Mouse (Mus musculus): ENCODE results near the gene Gpr12. TPM values are rescaled to one million over a fixed set of nuclear protein-coding genes. Genes with fewer than 3 reads are reported as not detected.
A peak's percentile ranks its signal among the peaks of the same experiment; 100 is the strongest.
"Not testable (repeated sequence)": the region's sequence is repeated elsewhere in the genome, so short reads cannot be mapped to it uniquely, and the experiment has no call there.

Gene Gpr12
- polyA plus RNA-seq, 1 experiment from 2014 or later = 1.2 TPM

DNA sequence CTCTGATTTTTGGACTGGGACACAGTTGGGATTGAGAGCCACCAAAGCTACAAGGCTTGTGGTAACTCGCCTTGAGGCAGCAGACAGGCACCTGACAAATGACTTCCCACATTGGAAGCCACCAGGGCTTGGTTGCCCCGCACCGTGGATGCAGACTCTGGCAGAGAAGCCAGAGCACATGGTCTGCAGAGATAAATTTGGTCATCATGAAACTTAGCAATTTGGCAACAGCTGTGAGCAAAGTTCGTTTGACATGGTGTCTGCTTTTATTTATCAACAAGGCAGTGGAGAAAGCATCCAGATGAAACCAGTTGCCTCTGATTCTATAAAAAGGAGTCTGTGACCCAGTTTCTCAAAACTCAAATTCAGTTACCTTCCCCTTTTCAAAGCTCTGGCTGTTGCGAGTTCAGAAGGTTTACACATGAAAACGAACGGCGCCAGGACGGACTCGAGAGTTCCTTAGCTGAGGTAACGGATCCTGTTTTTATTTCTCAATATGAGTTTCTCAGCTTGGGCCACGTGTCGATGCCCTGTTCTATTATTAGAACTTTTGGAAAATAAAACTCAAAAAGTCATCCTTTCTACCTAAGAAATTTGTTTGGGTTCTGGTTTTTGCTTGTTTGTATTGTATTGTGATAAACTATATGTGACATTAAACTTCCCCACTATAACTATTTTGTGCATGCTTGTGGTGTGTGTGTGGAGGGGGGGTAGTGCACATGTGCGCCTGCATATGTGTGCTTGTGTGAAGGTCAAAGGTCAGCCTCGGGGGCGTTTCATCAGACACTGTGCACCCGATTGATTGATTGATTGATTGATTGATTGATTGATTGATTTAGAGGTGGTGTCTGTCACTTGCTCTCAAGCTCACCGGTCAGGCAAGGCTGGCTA is 11.8 kb upstream of the Gpr12 start:
- H3K9ac ChIP-seq (ENCODE audit: low read length) = no peak overlapping the region
- no peaks in the 10 kb centered on the region; the same call in 1 of the 2 replicates for H3K9me3 ChIP-seq (ENCODE audit: control insufficient read depth, low read length)
- DNase-seq (ENCODE audit: low spot score) (no peak), ATAC-seq (ENCODE audit: insufficient read depth, low FRiP score, low TSS enrichment) (no peak)
- H3K4me2 ChIP-seq (ENCODE audit: low read depth) = no peak overlapping the region
- H3K27ac ChIP-seq (ENCODE audit: low read depth, low read length) = no peak overlapping the region
- no peak overlapping the region for H3K4me3 ChIP-seq (ENCODE audit: low read depth, low read length)
- 80% methylated on average over 18 of the region's 18 CpGs for WGBS
- H3K27me3 ChIP-seq (ENCODE audit: control insufficient read depth, insufficient read depth, low read length) = no peaks in the 10 kb centered on the region
- H3K36me3 ChIP-seq (ENCODE audit: control insufficient read depth, insufficient read depth, low read length) = no peaks in the 10 kb centered on the region
- H3K4me1 ChIP-seq (ENCODE audit: control insufficient read depth, insufficient read depth, low read length) = no peaks in the 10 kb centered on the region; the same call in 1 of the 2 replicates

DNA sequence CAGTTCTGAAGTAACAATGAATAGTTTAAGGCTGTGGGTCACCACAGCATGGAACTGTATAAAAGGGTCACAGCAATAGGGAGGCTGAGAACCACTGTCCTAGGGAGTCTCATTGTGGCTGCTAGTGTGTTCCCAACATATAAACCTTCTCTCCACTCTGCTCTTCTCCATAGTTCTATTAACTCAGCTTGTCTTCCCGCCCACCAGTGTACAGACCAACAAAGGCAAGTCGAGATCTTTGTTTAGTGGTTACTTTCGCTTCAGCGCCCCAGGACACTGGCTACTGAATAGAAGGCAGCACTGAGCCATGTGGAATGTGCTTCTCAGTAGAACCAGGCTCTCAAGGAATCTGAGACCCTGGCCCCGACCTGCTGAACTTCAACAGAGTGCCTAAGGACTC is 7.5 kb upstream of the Gpr12 start:
- no peaks in the 10 kb centered on the region for H3K36me3 ChIP-seq (ENCODE audit: control insufficient read depth, insufficient read depth, low read length)
- no peak overlapping the region for H3K9ac ChIP-seq (ENCODE audit: low read length)
- no peaks in the 10 kb centered on the region for H3K9me3 ChIP-seq (ENCODE audit: control insufficient read depth, low read length)
- H3K4me3 ChIP-seq (ENCODE audit: low read depth, low read length) = no peak overlapping the region
- ATAC-seq (ENCODE audit: insufficient read depth, low FRiP score, low TSS enrichment) (peak; percentile 86), DNase-seq (ENCODE audit: low spot score) (peak; percentile 74)
- H3K4me2 ChIP-seq (ENCODE audit: low read depth) = no peak overlapping the region
- peaks cover 23% of the 10 kb centered on the region; the same call in 1 of the 2 replicates for H3K27me3 ChIP-seq (ENCODE audit: control insufficient read depth, insufficient read depth, low read length)
- 36% methylated on average over 5 of the region's 5 CpGs for WGBS
- H3K4me1 ChIP-seq (ENCODE audit: control insufficient read depth, insufficient read depth, low read length) = no peaks in the 10 kb centered on the region; the same call in 1 of the 2 replicates
- no peak overlapping the region for H3K27ac ChIP-seq (ENCODE audit: low read depth, low read length)

DNA sequence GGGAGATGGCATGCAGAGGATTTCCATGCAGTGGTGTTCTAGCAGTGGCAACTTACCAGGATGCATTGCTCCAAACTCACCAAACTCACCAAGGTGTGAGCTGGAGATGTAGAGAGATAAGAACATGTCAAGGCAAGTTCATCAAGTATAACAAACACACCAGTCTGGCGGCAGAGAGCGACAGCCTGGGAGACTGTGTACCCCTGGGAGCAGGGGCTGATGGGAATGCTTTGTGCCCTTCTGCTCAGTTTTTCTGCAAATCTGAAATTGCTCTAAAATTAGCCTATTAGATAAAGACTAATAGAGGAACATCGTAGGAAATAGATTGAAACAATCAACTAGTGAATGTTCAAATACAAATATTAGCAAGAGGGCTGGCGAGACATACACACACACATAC is 6.6 kb upstream of the Gpr12 start:
- no peaks in the 10 kb centered on the region for H3K36me3 ChIP-seq (ENCODE audit: control insufficient read depth, insufficient read depth, low read length)
- ATAC-seq (ENCODE audit: insufficient read depth, low FRiP score, low TSS enrichment) (no peak), DNase-seq (ENCODE audit: low spot score) (no peak)
- WGBS = 74% methylated on average over 4 of the region's 4 CpGs
- no peak overlapping the region for H3K4me2 ChIP-seq (ENCODE audit: low read depth)
- H3K27me3 ChIP-seq (ENCODE audit: control insufficient read depth, insufficient read depth, low read length) = peaks cover 30% of the 10 kb centered on the region; the same call in 1 of the 2 replicates
- H3K9me3 ChIP-seq (ENCODE audit: control insufficient read depth, low read length) = no peaks in the 10 kb centered on the region
- H3K27ac ChIP-seq (ENCODE audit: low read depth, low read length) = no peak overlapping the region
- no peaks in the 10 kb centered on the region; the same call in 1 of the 2 replicates for H3K4me1 ChIP-seq (ENCODE audit: control insufficient read depth, insufficient read depth, low read length)
- H3K9ac ChIP-seq (ENCODE audit: low read length) = no peak overlapping the region
- H3K4me3 ChIP-seq (ENCODE audit: low read depth, low read length) = no peak overlapping the region

DNA sequence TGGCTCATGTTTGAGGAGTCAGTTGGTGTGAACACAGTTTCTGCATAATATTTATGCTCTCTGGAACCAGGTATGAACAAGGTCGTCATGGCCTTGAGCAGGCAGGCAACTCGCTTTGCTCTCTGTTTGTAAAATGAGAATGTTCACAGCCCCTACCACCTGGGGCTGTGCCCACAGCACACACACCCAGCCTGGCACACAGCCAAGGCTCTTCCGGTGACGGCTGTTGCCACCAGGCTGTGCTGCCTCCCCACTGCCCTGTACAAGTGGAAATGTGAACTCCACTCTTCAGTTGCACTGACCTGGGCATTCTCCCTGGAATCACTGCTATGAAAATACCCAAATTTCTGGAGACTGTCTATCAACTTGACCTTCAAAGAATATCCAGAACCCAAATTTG is 5.9 kb upstream of the Gpr12 start:
- ATAC-seq (ENCODE audit: insufficient read depth, low FRiP score, low TSS enrichment) (no peak), DNase-seq (ENCODE audit: low spot score) (no peak)
- H3K27ac ChIP-seq (ENCODE audit: low read depth, low read length) = no peak overlapping the region
- no peaks in the 10 kb centered on the region; the same call in 1 of the 2 replicates for H3K4me1 ChIP-seq (ENCODE audit: control insufficient read depth, insufficient read depth, low read length)
- peaks cover 36% of the 10 kb centered on the region for H3K27me3 ChIP-seq (ENCODE audit: control insufficient read depth, insufficient read depth, low read length)
- WGBS = 79% methylated on average over 4 of the region's 4 CpGs
- H3K4me3 ChIP-seq (ENCODE audit: low read depth, low read length) = no peak overlapping the region
- no peaks in the 10 kb centered on the region for H3K9me3 ChIP-seq (ENCODE audit: control insufficient read depth, low read length)
- H3K4me2 ChIP-seq (ENCODE audit: low read depth) = no peak overlapping the region
- H3K9ac ChIP-seq (ENCODE audit: low read length) = no peak overlapping the region
- no peaks in the 10 kb centered on the region for H3K36me3 ChIP-seq (ENCODE audit: control insufficient read depth, insufficient read depth, low read length)

DNA sequence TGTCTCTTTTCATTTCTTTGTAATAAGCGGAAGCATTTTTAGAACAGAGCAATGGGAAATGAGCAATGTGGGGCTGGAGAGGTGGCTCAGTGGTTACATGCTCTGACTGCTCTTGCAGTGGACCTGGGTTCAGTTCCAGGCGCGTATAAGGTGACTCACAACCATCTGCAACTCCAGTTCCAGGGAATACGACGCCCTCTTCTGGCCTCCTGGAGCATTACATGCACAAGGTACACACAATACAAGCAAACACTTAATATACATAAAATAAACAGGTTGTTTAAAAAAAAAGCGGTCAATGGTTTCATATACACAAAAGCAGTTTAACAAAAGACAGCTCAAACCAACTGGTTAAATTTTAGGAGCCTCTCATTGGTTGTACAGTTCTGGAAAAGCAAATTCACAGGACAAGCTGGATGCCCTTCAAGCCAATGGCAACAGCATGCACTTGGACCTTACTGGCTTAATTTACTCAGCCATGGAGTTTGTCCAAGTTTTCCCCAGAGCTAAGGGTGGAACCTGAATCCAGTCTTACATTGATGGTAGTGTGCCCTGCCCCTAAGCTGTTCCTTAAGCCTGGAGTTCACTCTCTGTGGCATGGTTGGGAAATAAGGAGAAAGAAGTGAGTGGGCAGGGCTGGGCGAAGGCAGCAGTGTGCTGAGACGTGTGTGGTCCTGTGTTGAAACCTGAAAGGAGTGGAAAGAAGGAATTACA is 1.5 kb upstream of the Gpr12 start:
- H3K4me2 ChIP-seq (ENCODE audit: low read depth) = no peak overlapping the region
- ATAC-seq (ENCODE audit: insufficient read depth, low FRiP score, low TSS enrichment) (no peak), DNase-seq (ENCODE audit: low spot score) (no peak)
- H3K27ac ChIP-seq (ENCODE audit: low read depth, low read length) = no peak overlapping the region
- H3K27me3 ChIP-seq (ENCODE audit: control insufficient read depth, insufficient read depth, low read length) = peaks cover 65% of the 10 kb centered on the region
- no peaks in the 10 kb centered on the region for H3K36me3 ChIP-seq (ENCODE audit: control insufficient read depth, insufficient read depth, low read length)
- no peak overlapping the region for H3K4me3 ChIP-seq (ENCODE audit: low read depth, low read length)
- no peaks in the 10 kb centered on the region; the same call in 1 of the 2 replicates for H3K4me1 ChIP-seq (ENCODE audit: control insufficient read depth, insufficient read depth, low read length)
- 73% methylated on average over 8 of the region's 8 CpGs for WGBS
- no peaks in the 10 kb centered on the region for H3K9me3 ChIP-seq (ENCODE audit: control insufficient read depth, low read length)
- H3K9ac ChIP-seq (ENCODE audit: low read length) = no peak overlapping the region

DNA sequence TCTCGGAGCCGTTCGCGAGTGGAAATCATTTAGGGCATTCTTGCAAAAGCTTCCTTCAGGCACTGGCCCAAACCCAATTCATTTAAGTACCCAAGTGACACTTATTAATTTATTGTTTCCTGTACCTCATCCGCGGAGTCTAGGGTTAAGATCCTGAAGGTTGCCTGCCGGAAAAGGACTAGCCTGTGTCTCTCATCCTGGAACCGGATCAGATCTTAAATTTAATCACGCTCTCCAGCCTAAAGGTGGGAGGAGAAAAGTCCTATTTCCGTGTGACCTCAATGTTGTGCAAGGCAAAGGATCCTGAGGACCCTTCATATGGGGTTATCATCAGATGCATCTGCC is 240 bp upstream of the Gpr12 start:
- H3K9ac ChIP-seq (ENCODE audit: low read length) = no peak overlapping the region
- H3K9me3 ChIP-seq (ENCODE audit: control insufficient read depth, low read length) = no peaks in the 10 kb centered on the region
- no peak overlapping the region for H3K27ac ChIP-seq (ENCODE audit: low read depth, low read length)
- H3K36me3 ChIP-seq (ENCODE audit: control insufficient read depth, insufficient read depth, low read length) = no peaks in the 10 kb centered on the region
- peak overlapping the region; percentile 72 for H3K4me2 ChIP-seq (ENCODE audit: low read depth)
- H3K4me1 ChIP-seq (ENCODE audit: control insufficient read depth, insufficient read depth, low read length) = no peaks in the 10 kb centered on the region; the same call in 1 of the 2 replicates
- peak overlapping the region; percentile 43 for H3K4me3 ChIP-seq (ENCODE audit: low read depth, low read length)
- ATAC-seq (ENCODE audit: insufficient read depth, low FRiP score, low TSS enrichment) (no peak), DNase-seq (ENCODE audit: low spot score) (no peak)
- 8% methylated on average over 10 of the region's 10 CpGs for WGBS
- peaks cover 56% of the 10 kb centered on the region for H3K27me3 ChIP-seq (ENCODE audit: control insufficient read depth, insufficient read depth, low read length)

DNA sequence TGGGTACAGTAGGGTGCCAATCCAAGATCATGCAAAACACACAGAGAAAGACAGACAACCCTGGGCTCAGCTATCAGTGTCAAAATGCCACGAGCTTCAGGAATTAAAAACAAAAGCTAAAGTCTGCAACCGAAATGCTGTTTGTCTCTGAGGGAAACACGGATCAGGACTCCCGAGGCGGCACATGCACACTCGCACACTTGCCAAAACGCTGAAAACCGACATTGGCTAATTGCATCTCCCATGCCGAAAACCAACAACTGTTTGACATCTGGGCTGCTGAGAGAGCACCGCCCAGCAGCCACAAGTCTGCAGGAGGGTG is 922 bp downstream of the Gpr12 start:
- DNase-seq (ENCODE audit: low spot score) = no peak
- no peaks in the 10 kb centered on the region; the same call in 1 of the 2 replicates for H3K4me1 ChIP-seq (ENCODE audit: control insufficient read depth, insufficient read depth, low read length)
- 17% methylated on average over 10 of the region's 10 CpGs for WGBS
- no peak overlapping the region for H3K27ac ChIP-seq (ENCODE audit: low read depth, low read length)
- H3K4me2 ChIP-seq (ENCODE audit: low read depth) = peak overlapping the region; percentile 72
- H3K27me3 ChIP-seq (ENCODE audit: control insufficient read depth, insufficient read depth, low read length) = peaks cover 52% of the 10 kb centered on the region
- H3K36me3 ChIP-seq (ENCODE audit: control insufficient read depth, insufficient read depth, low read length) = no peaks in the 10 kb centered on the region
- no peak overlapping the region for H3K9ac ChIP-seq (ENCODE audit: low read length)
- H3K9me3 ChIP-seq (ENCODE audit: control insufficient read depth, low read length) = no peaks in the 10 kb centered on the region
- no peak for ATAC-seq (ENCODE audit: insufficient read depth, low FRiP score, low TSS enrichment)
- peak overlapping the region; percentile 43 for H3K4me3 ChIP-seq (ENCODE audit: low read depth, low read length)

DNA sequence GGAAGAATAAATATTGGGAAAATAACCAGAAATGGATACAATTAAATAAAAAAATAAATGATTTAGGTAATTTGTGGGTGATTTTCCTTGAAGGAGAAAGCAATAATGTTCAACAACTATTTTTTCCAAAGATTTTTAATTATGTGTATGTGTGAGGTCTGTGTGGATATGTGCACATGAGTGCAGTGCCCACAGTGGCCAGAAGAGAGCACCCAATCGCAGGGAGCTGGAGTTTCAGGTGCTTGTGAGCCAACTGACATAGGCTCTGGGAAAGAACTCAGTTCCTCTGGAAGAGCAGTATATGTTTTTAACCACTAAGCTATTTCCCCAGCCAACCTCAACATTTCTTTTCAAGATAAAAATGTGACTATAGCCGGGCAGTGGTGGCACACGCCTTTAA is 8.4 kb downstream of the Gpr12 start:
- H3K4me1 ChIP-seq (ENCODE audit: control insufficient read depth, insufficient read depth, low read length) = no peaks in the 10 kb centered on the region
- no peaks in the 10 kb centered on the region for H3K9me3 ChIP-seq (ENCODE audit: control insufficient read depth, low read length)
- H3K4me2 ChIP-seq (ENCODE audit: low read depth) = no peak overlapping the region
- H3K9ac ChIP-seq (ENCODE audit: low read length) = no peak overlapping the region
- ATAC-seq (ENCODE audit: insufficient read depth, low FRiP score, low TSS enrichment) = no peak
- DNase-seq (ENCODE audit: low spot score) = no peak
- no peaks in the 10 kb centered on the region for H3K36me3 ChIP-seq (ENCODE audit: control insufficient read depth, insufficient read depth, low read length)
- no peaks in the 10 kb centered on the region for H3K27me3 ChIP-seq (ENCODE audit: control insufficient read depth, insufficient read depth, low read length)
- WGBS = 93% methylated on average over 3 of the region's 3 CpGs
- no peak overlapping the region for H3K4me3 ChIP-seq (ENCODE audit: low read depth, low read length)
- no peak overlapping the region for H3K27ac ChIP-seq (ENCODE audit: low read depth, low read length)

DNA sequence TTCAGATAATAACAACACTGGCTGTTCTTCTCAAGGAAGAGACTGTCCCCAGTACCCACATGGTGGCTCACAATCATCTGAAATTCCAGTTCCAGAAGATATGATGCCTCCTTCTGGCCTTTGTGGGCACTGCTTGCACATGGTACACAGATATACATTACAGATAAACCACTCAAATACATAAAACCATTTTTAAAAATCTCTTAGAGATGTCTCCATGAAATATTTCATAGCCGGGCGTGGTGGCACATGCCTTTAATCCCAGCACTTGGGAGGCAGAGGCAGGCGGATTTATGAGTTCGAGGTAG is 12.3 kb downstream of the Gpr12 start:
- not testable (repeated sequence) for H3K4me2 ChIP-seq (ENCODE audit: low read depth); H3K36me3 ChIP-seq (ENCODE audit: control insufficient read depth, insufficient read depth, low read length); H3K4me3 ChIP-seq (ENCODE audit: low read depth, low read length); H3K9me3 ChIP-seq (ENCODE audit: control insufficient read depth, low read length); H3K9ac ChIP-seq (ENCODE audit: low read length); ATAC-seq (ENCODE audit: insufficient read depth, low FRiP score, low TSS enrichment); H3K27me3 ChIP-seq (ENCODE audit: control insufficient read depth, insufficient read depth, low read length); H3K4me1 ChIP-seq (ENCODE audit: control insufficient read depth, insufficient read depth, low read length); H3K27ac ChIP-seq (ENCODE audit: low read depth, low read length)
- DNase-seq (ENCODE audit: low spot score) = peak; percentile 5
- WGBS = 92% methylated on average over 4 of the region's 4 CpGs

Measured in neural tube, embryonic 11.5 days (tissue).